Comparison of ENCODE assay signal across 10 mouse cellular contexts in the genomic region with DNA sequence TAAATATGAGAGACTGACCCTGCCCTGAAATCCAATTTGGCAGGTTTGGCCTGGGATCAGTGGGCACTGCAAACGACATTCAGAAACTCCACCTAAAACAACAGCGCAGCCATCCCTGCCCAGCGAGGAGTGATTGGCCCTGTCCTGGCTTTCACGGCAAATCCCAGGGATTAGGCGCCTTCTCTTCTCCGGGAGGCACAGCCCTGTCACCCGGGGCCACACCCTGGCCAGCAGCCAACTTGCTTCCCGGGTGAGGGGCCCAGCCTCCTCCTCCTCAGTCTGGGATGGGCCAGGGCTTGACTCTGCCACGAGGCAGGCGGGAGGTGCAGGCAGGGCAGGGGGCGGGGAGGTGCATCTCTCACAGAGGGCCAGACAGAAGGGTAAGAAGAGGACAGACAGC.
DNase-seq lines count a peak whose midpoint lies in the region; ATAC-seq lines count a peak whose summit lies in the region.
"Had no signal": no experiment of that assay in that cellular context is flagged by ENCODE, and none has a peak within 500 bp of the region (broad histone marks: within the 10 kb centered on the region; RNA-seq: fewer than 3 reads in every experiment).

No protein-coding gene starts in this region.

- 0 out of 2 replicates have a peak, but pooled peaks cover 8% of the 10 kb centered on the region for H3K4me1 ChIP-seq in limb, embryonic 13.5 days
- H3K4me1 ChIP-seq in limb, embryonic 10.5 days: 0 out of 2 replicates have a peak, but pooled peaks cover 6% of the 10 kb centered on the region
- H3K4me1 ChIP-seq in intestine, embryonic 15.5 days (replicated peaks): peaks cover 12% of the 10 kb centered on the region; the same call in 1 of the 2 replicates

- H3K4me3 ChIP-seq in limb, embryonic 13.5 days: no peak overlapping the region
- H3K4me3 ChIP-seq in limb, embryonic 10.5 days: no peak overlapping the region
- no peak overlapping the region for H3K4me3 ChIP-seq in intestine, embryonic 15.5 days (replicated peaks)
- H3K4me3 ChIP-seq: myocyte had no signal

- peak overlapping the region; percentile 55 for H3K9ac ChIP-seq in limb, embryonic 13.5 days
- no peak overlapping the region; the same call in 1 of the 2 replicates for H3K9ac ChIP-seq in intestine, embryonic 15.5 days

- WGBS in limb, embryonic 13.5 days: 41% methylated on average over 11 of the region's 11 CpGs
- 43% methylated on average over 11 of the region's 11 CpGs for WGBS in limb, embryonic 10.5 days
- WGBS in intestine, embryonic 15.5 days: 29% methylated on average over 11 of the region's 11 CpGs

- no peak overlapping the region for H3K4me2 ChIP-seq in limb, embryonic 13.5 days (replicated peaks)
- H3K4me2 ChIP-seq in intestine, embryonic 15.5 days (replicated peaks): no peak overlapping the region

- H3K36me3 ChIP-seq in limb, embryonic 13.5 days: peaks cover 23% of the 10 kb centered on the region
- H3K36me3 ChIP-seq in limb, embryonic 10.5 days: peaks cover 82% of the 10 kb centered on the region
- H3K36me3 ChIP-seq in intestine, embryonic 15.5 days: no peaks in the 10 kb centered on the region

- no peak overlapping the region; the same call in 1 of the 2 replicates for H3K27ac ChIP-seq in limb, embryonic 13.5 days
- H3K27ac ChIP-seq in limb, embryonic 10.5 days: no peak overlapping the region
- no peak overlapping the region for H3K27ac ChIP-seq in intestine, embryonic 15.5 days

- H3K9me3 ChIP-seq in limb, embryonic 13.5 days: no peaks in the 10 kb centered on the region
- no peaks in the 10 kb centered on the region for H3K9me3 ChIP-seq in limb, embryonic 10.5 days (replicated peaks)
- no peaks in the 10 kb centered on the region for H3K9me3 ChIP-seq in intestine, embryonic 15.5 days

- no peak for ATAC-seq in limb, embryonic 13.5 days (ENCODE audit: low FRiP score, low read depth)
- peak; percentile 72 for ATAC-seq in intestine, embryonic 15.5 days
- ATAC-seq in megakaryocyte, adult 5-6 weeks (ENCODE audit: poor library complexity, severe bottlenecking): no peak
- ATAC-seq: inflammation-experienced regulatory T-cells, adult 6 months had no signal

- H3K27me3 ChIP-seq in limb, embryonic 13.5 days: no peaks in the 10 kb centered on the region
- H3K27me3 ChIP-seq in limb, embryonic 10.5 days (ENCODE audit: low read depth, poor library complexity, severe bottlenecking): no peaks in the 10 kb centered on the region
- H3K27me3 ChIP-seq in intestine, embryonic 15.5 days (replicated peaks): no peaks in the 10 kb centered on the region

- DNase-seq in heart, adult 11 months: peak; percentile 90
- no peak for DNase-seq in heart, adult 8-10 months (ENCODE audit: low spot score)
- DNase-seq in limb, embryonic 10.5 days (ENCODE audit: low spot score): no peak
- DNase-seq in MN1 (ENCODE audit: low spot score): peak; percentile 43
- DNase-seq in right cerebral cortex, postnatal 25 days: no peak

Comparison
In these comparisons a context has a peak if more than half of its experiments do, and no peak if none do; other contexts are left out.
1. DNase-seq: peak in heart, adult 11 months (single experiment) and MN1 (single experiment); none in heart, adult 8-10 months (single experiment), limb, embryonic 10.5 days (single experiment) and right cerebral cortex, postnatal 25 days (single experiment).